Mouse (Mus musculus) spleen, adult 2 months (tissue): ENCODE measurements around the gene Casq1.

Experiments
- CTCF ChIP-seq: fragments of 200-500 bp; IDR thresholded peaks from 2 replicates; pipeline ENCODE4 v1.5.1; 2011; ENCODE audit warnings: mild to moderate bottlenecking, inconsistent platforms; ENCODE audit not compliant: insufficient read depth, insufficient read length, insufficient replicate concordance; ENCODE audit errors: extremely low read depth
- POLR2A ChIP-seq: fragments of 200-500 bp; IDR thresholded peaks from 2 replicates; pipeline ENCODE4 v1.6.1; 2011; ENCODE audit warnings: low read depth, low read length, inconsistent platforms

DNA sequence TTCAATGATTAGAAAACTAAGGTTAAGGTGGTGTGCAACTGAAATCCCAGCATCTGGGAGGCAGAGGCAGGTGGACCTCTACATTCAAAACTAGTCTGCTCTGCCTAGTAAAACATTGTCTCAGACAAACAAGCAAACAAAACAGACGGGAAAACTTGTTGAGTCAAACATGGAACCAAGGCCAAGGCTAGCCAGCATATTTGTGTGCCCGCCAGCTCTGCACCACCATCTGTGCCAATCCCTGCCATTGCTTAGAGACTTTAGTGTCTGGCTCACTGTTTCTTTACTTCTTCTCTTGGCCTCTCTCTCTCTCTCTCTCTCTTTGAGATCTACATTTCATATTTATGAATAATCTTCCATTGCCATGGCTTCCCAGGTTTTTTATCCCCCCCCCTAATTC, 8.5 kb upstream of the Casq1 start:
- TF ChIP-seq POLR2A (no peak), CTCF (no peak)
